Mouse (Mus musculus): ENCODE measurements around the gene Ccdc28b. TPM values are rescaled to one million over a fixed set of nuclear protein-coding genes. Genes with fewer than 3 reads are reported as not detected.

Ccdc28b gene
- polyA plus RNA-seq, 1 experiment, result 14.1 TPM

DNA sequence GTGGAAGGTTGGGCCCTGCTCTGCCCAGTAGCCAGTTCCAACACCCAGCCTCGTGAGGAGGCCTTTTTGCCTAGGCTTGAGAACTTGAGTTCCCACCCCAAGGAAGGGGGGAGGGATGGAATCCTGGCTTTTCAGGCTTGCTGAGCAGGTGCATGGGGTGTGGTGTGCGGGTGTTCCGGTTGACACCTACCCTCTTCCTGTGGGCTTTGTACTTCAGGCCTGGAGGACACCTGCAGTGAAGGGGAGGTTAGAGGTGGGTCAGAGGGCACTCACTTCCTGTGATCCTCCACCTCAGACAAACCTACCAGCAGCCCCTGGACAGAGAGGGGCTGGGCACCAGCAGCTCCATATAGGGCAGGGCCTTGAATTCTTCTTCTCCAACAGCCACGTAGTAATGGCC is 13.7 kb downstream of the Ccdc28b start:
- no peak for TF ChIP-seq CTCF (IDR thresholded peaks at IDR 0.05; ENCODE audit: control insufficient read depth, insufficient read depth, insufficient replicate concordance, low read depth, low read length)
- no peak for TF ChIP-seq POLR2A (IDR thresholded peaks at IDR 0.05; ENCODE audit: control insufficient read depth, low read depth, low read length)
- H3K36me3 ChIP-seq (ENCODE audit: control insufficient read depth, insufficient read depth, low read length), result no peaks in the 10 kb centered on the region; the same call in 1 of the 2 replicates

GRCm38 (mm10) chr4:129609139-129609631 is 14.6 kb downstream of the Ccdc28b start:
- no peaks in the 10 kb centered on the region for H3K4me1 ChIP-seq (ENCODE audit: control insufficient read depth, insufficient read depth, low read length)
- H3K36me3 ChIP-seq (ENCODE audit: control insufficient read depth, insufficient read depth, low read length), result no peaks in the 10 kb centered on the region; the same call in 1 of the 2 replicates
- H3K27me3 ChIP-seq (ENCODE audit: control insufficient read depth, insufficient read depth, low read length), result no peaks in the 10 kb centered on the region
- H3K4me3 ChIP-seq (ENCODE audit: control insufficient read depth, low read depth, low read length), result no peak overlapping the region
- H3K27ac ChIP-seq (ENCODE audit: control insufficient read depth, insufficient read depth, low read depth, low read length), result no peak overlapping the region
- TF ChIP-seq CTCF (IDR thresholded peaks at IDR 0.05; ENCODE audit: control insufficient read depth, insufficient read depth, insufficient replicate concordance, low read depth, low read length) (no peak), POLR2A (IDR thresholded peaks at IDR 0.05; ENCODE audit: control insufficient read depth, low read depth, low read length) (no peak)

More for the DNA sequence above, 13.7 kb downstream of the Ccdc28b start:
- no peaks in the 10 kb centered on the region for H3K4me1 ChIP-seq (ENCODE audit: control insufficient read depth, insufficient read depth, low read length)
- H3K27me3 ChIP-seq (ENCODE audit: control insufficient read depth, insufficient read depth, low read length), result no peaks in the 10 kb centered on the region
- no peak overlapping the region for H3K4me3 ChIP-seq (ENCODE audit: control insufficient read depth, low read depth, low read length)
- H3K27ac ChIP-seq (ENCODE audit: control insufficient read depth, insufficient read depth, low read depth, low read length), result no peak overlapping the region

- TF ChIP-seq POLR2A (IDR thresholded peaks at IDR 0.05; ENCODE audit: control insufficient read depth, low read depth, low read length), result no peak
- peak; percentile 89; the same call in 1 of the 2 replicates for TF ChIP-seq CTCF (IDR thresholded peaks at IDR 0.05; ENCODE audit: control insufficient read depth, insufficient read depth, insufficient replicate concordance, low read depth, low read length)
- Histone ChIP-seq H3K27ac (ENCODE audit: control insufficient read depth, insufficient read depth, low read depth, low read length) (no peak overlapping the region), H3K4me3 (ENCODE audit: control insufficient read depth, low read depth, low read length) (no peak overlapping the region), H3K27me3 (ENCODE audit: control insufficient read depth, insufficient read depth, low read length) (no peaks in the 10 kb centered on the region), H3K4me1 (ENCODE audit: control insufficient read depth, insufficient read depth, low read length) (no peaks in the 10 kb centered on the region), H3K36me3 (ENCODE audit: control insufficient read depth, insufficient read depth, low read length) (no peaks in the 10 kb centered on the region; the same call in none of the 2 replicates)
Observed at GRCm38 (mm10) chr4:129608426-129609025, 15.2 kb downstream of the Ccdc28b start.

DNA sequence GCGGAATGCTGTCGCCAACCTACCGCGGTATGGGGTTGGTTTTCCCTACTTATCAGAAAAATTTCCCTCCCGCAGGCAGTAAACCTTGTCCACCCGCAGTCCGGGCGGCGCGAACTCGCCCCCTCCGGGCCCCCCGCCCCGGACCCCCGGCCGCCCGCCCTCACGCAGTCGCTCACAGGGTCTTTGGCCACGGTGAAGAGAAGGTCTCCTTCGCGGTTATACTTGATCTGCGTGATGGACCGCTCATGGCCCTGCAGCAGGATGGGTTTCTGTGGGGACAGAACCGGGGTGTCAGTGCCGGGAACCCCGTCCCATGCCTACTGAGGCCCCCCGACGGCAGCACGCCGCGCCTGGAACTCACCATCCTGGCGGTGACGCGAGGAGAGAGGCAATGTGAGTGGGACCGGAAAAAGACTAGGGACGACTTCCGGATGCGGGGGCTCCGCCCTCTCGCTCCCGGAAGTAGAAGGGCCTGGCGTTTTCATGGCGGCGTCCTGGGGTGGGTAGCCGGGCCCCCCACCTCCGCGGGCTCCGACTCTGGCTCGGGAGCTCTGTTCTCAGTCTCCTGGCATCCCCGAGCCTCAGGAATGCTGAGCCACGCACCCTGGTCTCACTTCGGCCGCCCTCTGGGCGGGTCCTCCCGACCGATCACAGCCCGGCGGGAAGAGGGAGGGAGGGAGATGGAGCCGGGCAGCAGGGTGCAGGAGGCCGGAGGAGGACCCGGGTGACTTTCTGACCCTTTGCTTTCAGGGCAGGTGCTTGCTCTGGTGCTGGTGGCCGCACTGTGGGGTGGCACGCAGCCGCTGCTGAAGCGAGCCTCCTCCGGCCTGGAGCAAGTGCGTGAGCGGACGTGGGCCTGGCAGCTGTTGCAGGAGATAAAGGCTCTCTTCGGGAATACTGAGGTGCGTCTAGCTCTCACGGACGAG is 23.3 kb downstream of the Ccdc28b start, which contains the start of the genes Eif3i and Tmem234:
Eif3i (minus strand) TSS at position 416 of the 926 bp plus-strand sequence.
Tmem234 (plus strand) TSS at position 436 of the 926 bp plus-strand sequence.
- Histone ChIP-seq H3K36me3 (ENCODE audit: control insufficient read depth, insufficient read depth, low read length) (no peaks in the 10 kb centered on the region; the same call in 1 of the 2 replicates), H3K4me3 (ENCODE audit: control insufficient read depth, low read depth, low read length) (peak within 1 kb of the TSS; percentile 99), H3K27ac (ENCODE audit: control insufficient read depth, insufficient read depth, low read depth, low read length) (peak within 1 kb of the TSS; percentile 75), H3K4me1 (ENCODE audit: control insufficient read depth, insufficient read depth, low read length) (peaks cover 4% of the 10 kb centered on the region; the same call in 1 of the 2 replicates), H3K27me3 (ENCODE audit: control insufficient read depth, insufficient read depth, low read length) (no peaks in the 10 kb centered on the region)
- TF ChIP-seq CTCF (IDR thresholded peaks at IDR 0.05; ENCODE audit: control insufficient read depth, insufficient read depth, insufficient replicate concordance, low read depth, low read length), result no peak
- peak; percentile 83 for TF ChIP-seq POLR2A (IDR thresholded peaks at IDR 0.05; ENCODE audit: control insufficient read depth, low read depth, low read length)

- H3K4me1 ChIP-seq (ENCODE audit: control insufficient read depth, insufficient read depth, low read length), result peaks cover 2% of the 10 kb centered on the region; the same call in 1 of the 2 replicates
- H3K27ac ChIP-seq (ENCODE audit: control insufficient read depth, insufficient read depth, low read depth, low read length), result no peak overlapping the region
- TF ChIP-seq POLR2A (IDR thresholded peaks at IDR 0.05; ENCODE audit: control insufficient read depth, low read depth, low read length), result no peak
- TF ChIP-seq CTCF (IDR thresholded peaks at IDR 0.05; ENCODE audit: control insufficient read depth, insufficient read depth, insufficient replicate concordance, low read depth, low read length), result no peak
- H3K4me3 ChIP-seq (ENCODE audit: control insufficient read depth, low read depth, low read length), result no peak overlapping the region
- H3K27me3 ChIP-seq (ENCODE audit: control insufficient read depth, insufficient read depth, low read length), result no peaks in the 10 kb centered on the region
- peaks cover 4% of the 10 kb centered on the region for H3K36me3 ChIP-seq (ENCODE audit: control insufficient read depth, insufficient read depth, low read length)
Observed at GRCm38 (mm10) chr4:129588865-129589264, 34.9 kb downstream of the Ccdc28b start.

DNA sequence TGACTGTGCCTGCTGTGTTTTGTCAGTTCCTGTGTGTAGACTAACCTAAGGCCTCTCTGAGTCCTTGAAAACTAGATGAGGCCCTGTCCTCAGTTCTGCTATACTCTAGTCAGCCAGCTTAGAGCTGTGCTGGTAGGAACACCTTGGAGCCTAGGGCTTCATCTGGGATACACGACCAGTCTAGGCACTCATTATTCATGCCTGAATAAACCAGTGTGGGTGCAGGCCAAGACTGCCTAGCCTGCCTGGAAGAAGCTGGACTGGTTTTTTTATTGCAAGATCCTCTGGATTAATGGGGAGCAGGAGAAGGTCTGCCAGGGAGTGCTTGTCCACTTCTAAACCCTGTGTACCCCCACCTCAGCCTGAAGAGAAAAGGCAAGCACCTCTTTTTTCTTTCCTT is 36.8 kb downstream of the Ccdc28b start:
- no peak overlapping the region for H3K4me3 ChIP-seq (ENCODE audit: control insufficient read depth, low read depth, low read length)
- no peak for TF ChIP-seq POLR2A (IDR thresholded peaks at IDR 0.05; ENCODE audit: control insufficient read depth, low read depth, low read length)
- TF ChIP-seq CTCF (IDR thresholded peaks at IDR 0.05; ENCODE audit: control insufficient read depth, insufficient read depth, insufficient replicate concordance, low read depth, low read length), result no peak

DNA sequence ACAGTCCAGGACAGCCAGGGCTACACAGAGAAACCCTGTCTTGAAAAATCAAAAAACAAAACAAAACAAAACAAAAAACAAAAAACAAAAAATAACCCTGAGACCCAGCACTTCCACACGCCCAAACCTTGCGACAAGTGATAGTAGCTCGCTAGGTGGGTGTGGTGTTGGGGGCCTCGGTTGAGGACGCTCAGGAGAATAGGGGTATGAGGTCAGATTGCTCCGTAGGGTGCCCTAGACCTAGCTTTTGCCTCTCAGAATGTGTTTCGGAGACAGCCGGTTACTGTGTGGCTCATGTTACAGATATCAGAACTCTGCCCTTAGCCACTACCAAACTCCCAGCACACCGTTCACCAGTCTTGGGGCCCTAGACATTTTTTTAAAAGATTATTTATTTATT is 38.0 kb downstream of the Ccdc28b start:
- Histone ChIP-seq H3K27ac (ENCODE audit: control insufficient read depth, insufficient read depth, low read depth, low read length) (no peak overlapping the region), H3K36me3 (ENCODE audit: control insufficient read depth, insufficient read depth, low read length) (no peaks in the 10 kb centered on the region), H3K4me1 (ENCODE audit: control insufficient read depth, insufficient read depth, low read length) (peaks cover 2% of the 10 kb centered on the region; the same call in 1 of the 2 replicates), H3K27me3 (ENCODE audit: control insufficient read depth, insufficient read depth, low read length) (no peaks in the 10 kb centered on the region), H3K4me3 (ENCODE audit: control insufficient read depth, low read depth, low read length) (no peak overlapping the region)
- TF ChIP-seq CTCF (IDR thresholded peaks at IDR 0.05; ENCODE audit: control insufficient read depth, insufficient read depth, insufficient replicate concordance, low read depth, low read length) (no peak), POLR2A (IDR thresholded peaks at IDR 0.05; ENCODE audit: control insufficient read depth, low read depth, low read length) (no peak)

More for the DNA sequence above, 36.8 kb downstream of the Ccdc28b start:
- H3K27me3 ChIP-seq (ENCODE audit: control insufficient read depth, insufficient read depth, low read length), result no peaks in the 10 kb centered on the region
- peaks cover 2% of the 10 kb centered on the region; the same call in 1 of the 2 replicates for H3K4me1 ChIP-seq (ENCODE audit: control insufficient read depth, insufficient read depth, low read length)
- H3K27ac ChIP-seq (ENCODE audit: control insufficient read depth, insufficient read depth, low read depth, low read length), result no peak overlapping the region
- H3K36me3 ChIP-seq (ENCODE audit: control insufficient read depth, insufficient read depth, low read length), result no peaks in the 10 kb centered on the region; the same call in 1 of the 2 replicates

Data from testis, adult 2 months (tissue).